Mouse (Mus musculus) embryonic fibroblast, embryonic 13.5 days (primary cell): ENCODE results near the gene Cdh12.

Experiments used
- CTCF ChIP-seq: IDR thresholded peaks from 2 replicates; pipeline ENCODE4 v1.5.1; 2011; ENCODE audit warnings: mild to moderate bottlenecking, control low read depth, low read length, moderate library complexity, borderline replicate concordance; ENCODE audit not compliant: insufficient read depth
- POLR2A ChIP-seq: IDR thresholded peaks from 2 replicates; pipeline ENCODE4 v1.6.1; 2011; ENCODE audit warnings: low read depth, mild to moderate bottlenecking, control low read depth, low read length, moderate library complexity

DNA sequence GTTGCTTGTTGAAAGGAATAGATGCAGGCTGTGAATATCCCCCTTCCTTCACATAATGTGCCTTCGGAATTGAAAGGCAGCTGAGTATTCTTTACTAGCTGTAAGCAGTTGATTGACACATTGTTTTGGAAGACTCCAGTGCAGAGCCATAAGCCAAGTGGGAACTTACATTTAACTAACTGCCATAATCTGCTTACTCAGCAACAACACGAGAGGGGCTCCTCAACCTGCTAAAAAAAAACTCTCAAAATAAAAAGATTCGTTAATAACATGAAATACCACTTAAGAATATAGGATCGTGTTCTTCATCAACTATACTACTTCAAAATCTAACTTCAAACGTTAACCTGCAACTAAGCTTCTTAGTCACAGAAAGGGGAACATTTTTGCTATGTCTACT, 1.5 kb downstream of the Cdh12 start:
- TF ChIP-seq POLR2A (no peak), CTCF (no peak)
